Mouse (Mus musculus) E14TG2a.4 (cell line): ENCODE data around the gene Hypk.
A peak's percentile ranks its signal among the peaks of the same experiment; 100 is the strongest.

Source experiments
- H3K27me3 ChIP-seq: 2 replicates; pipeline ENCODE4 v1.6.1; 2014; ENCODE audit warnings: low read length, control low read depth; ENCODE audit not compliant: insufficient read depth
- H3K36me3 ChIP-seq: 2 replicates; pipeline ENCODE4 v1.6.1; 2014; ENCODE audit warnings: low read length, control low read depth; ENCODE audit not compliant: insufficient read depth
- H3K4me1 ChIP-seq: replicated peaks from 2 replicates; pipeline ENCODE4 v1.6.1; 2014; ENCODE audit warnings: low read depth, low read length, control low read depth
- H3K4me3 ChIP-seq: replicated peaks from 2 replicates; pipeline ENCODE4 v1.5.1; 2014; ENCODE audit warnings: mild to moderate bottlenecking, low read length
- H3K9me3 ChIP-seq: 2 replicates; pipeline ENCODE4 v1.6.1; 2014; ENCODE audit warnings: low read length, control low read depth
- CTCF ChIP-seq: conservative IDR thresholded peaks from 2 replicates; pipeline ENCODE4 v1.5.1; 2014; ENCODE audit warnings: low read length
- NANOG ChIP-seq: IDR thresholded peaks from 2 replicates; pipeline ENCODE4 v1.6.1; 2014; ENCODE audit warnings: borderline replicate concordance, low read length, mixed read lengths
- POU5F1 ChIP-seq: IDR thresholded peaks from 2 replicates; pipeline ENCODE4 v1.6.1; 2014; ENCODE audit warnings: low read length, borderline replicate concordance

Gene Hypk

GRCm38 (mm10) chr2:121418476-121418875, 34.6 kb upstream of the Hypk start:
- H3K36me3 ChIP-seq, result peaks cover 79% of the 10 kb centered on the region
- TF ChIP-seq CTCF, result no peak
- TF ChIP-seq NANOG, result no peak
- no peak for TF ChIP-seq POU5F1
- no peak overlapping the region for H3K4me3 ChIP-seq
- H3K9me3 ChIP-seq, result no peaks in the 10 kb centered on the region
- peaks cover 52% of the 10 kb centered on the region for H3K4me1 ChIP-seq
- H3K27me3 ChIP-seq, result no peaks in the 10 kb centered on the region

- Histone ChIP-seq H3K27me3 (no peaks in the 10 kb centered on the region), H3K36me3 (peaks cover 89% of the 10 kb centered on the region), H3K9me3 (no peaks in the 10 kb centered on the region), H3K4me3 (no peak overlapping the region), H3K4me1 (peaks cover 17% of the 10 kb centered on the region)
- TF ChIP-seq CTCF (no peak), NANOG (no peak), POU5F1 (no peak)
Measured at GRCm38 (mm10) chr2:121423166-121423565, 29.9 kb upstream of the Hypk start.

- Histone ChIP-seq H3K4me1 (no peaks in the 10 kb centered on the region), H3K4me3 (no peak overlapping the region), H3K36me3 (peaks cover 94% of the 10 kb centered on the region), H3K27me3 (no peaks in the 10 kb centered on the region), H3K9me3 (no peaks in the 10 kb centered on the region)
- TF ChIP-seq CTCF (no peak), NANOG (no peak), POU5F1 (no peak)
Measured at GRCm38 (mm10) chr2:121425890-121426289, 27.2 kb upstream of the Hypk start.

- no peaks in the 10 kb centered on the region for H3K27me3 ChIP-seq
- peaks cover 97% of the 10 kb centered on the region for H3K36me3 ChIP-seq
- TF ChIP-seq CTCF (peak; percentile 46), POU5F1 (no peak)
- no peaks in the 10 kb centered on the region for H3K4me1 ChIP-seq
- H3K9me3 ChIP-seq, result no peaks in the 10 kb centered on the region
- H3K4me3 ChIP-seq, result no peak overlapping the region
Measured at GRCm38 (mm10) chr2:121434854-121435253, 18.2 kb upstream of the Hypk start.

GRCm38 (mm10) chr2:121439746-121440145, 13.3 kb upstream of the Hypk start:
- TF ChIP-seq CTCF (no peak), NANOG (no peak), POU5F1 (no peak)
- H3K36me3 ChIP-seq, result peaks cover 61% of the 10 kb centered on the region
- H3K9me3 ChIP-seq, result no peaks in the 10 kb centered on the region
- H3K4me3 ChIP-seq, result no peak overlapping the region
- peaks cover 4% of the 10 kb centered on the region; the same call in 1 of the 2 replicates for H3K27me3 ChIP-seq
- H3K4me1 ChIP-seq, result peaks cover 33% of the 10 kb centered on the region

- Histone ChIP-seq H3K4me3 (no peak overlapping the region), H3K27me3 (peaks cover 4% of the 10 kb centered on the region; the same call in 1 of the 2 replicates), H3K9me3 (no peaks in the 10 kb centered on the region), H3K36me3 (peaks cover 48% of the 10 kb centered on the region), H3K4me1 (peaks cover 42% of the 10 kb centered on the region)
- TF ChIP-seq POU5F1 (no peak), NANOG (no peak), CTCF (no peak)
Measured at GRCm38 (mm10) chr2:121440834-121441605, 12.1 kb upstream of the Hypk start.

GRCm38 (mm10) chr2:121441800-121442199, 11.3 kb upstream of the Hypk start:
- H3K4me1 ChIP-seq, result peaks cover 49% of the 10 kb centered on the region
- TF ChIP-seq CTCF (no peak), NANOG (no peak), POU5F1 (no peak)
- peaks cover 43% of the 10 kb centered on the region for H3K36me3 ChIP-seq

GRCm38 (mm10) chr2:121442259-121443067, 10.6 kb upstream of the Hypk start:
- H3K4me3 ChIP-seq, result peak overlapping the region; percentile 83
- H3K36me3 ChIP-seq, result peaks cover 37% of the 10 kb centered on the region
- H3K4me1 ChIP-seq, result peaks cover 49% of the 10 kb centered on the region
- no peaks in the 10 kb centered on the region for H3K9me3 ChIP-seq
- TF ChIP-seq CTCF, result no peak
- no peak for TF ChIP-seq NANOG
- no peak for TF ChIP-seq POU5F1
- H3K27me3 ChIP-seq, result peaks cover 4% of the 10 kb centered on the region; the same call in 1 of the 2 replicates

More at GRCm38 (mm10) chr2:121441800-121442199, 11.3 kb upstream of the Hypk start:
- H3K27me3 ChIP-seq, result peaks cover 4% of the 10 kb centered on the region; the same call in 1 of the 2 replicates
- peak overlapping the region; percentile 83 for H3K4me3 ChIP-seq
- no peaks in the 10 kb centered on the region for H3K9me3 ChIP-seq
